Mouse (Mus musculus): ENCODE data around the gene Actn4. TPM values are rescaled to one million over a fixed set of nuclear protein-coding genes. Genes with fewer than 3 reads are reported as not detected.
A peak's percentile ranks its signal among the peaks of the same experiment; 100 is the strongest.

Actn4 gene
- polyA plus RNA-seq, 1 experiment from 2014 or later, result 140 TPM

DNA sequence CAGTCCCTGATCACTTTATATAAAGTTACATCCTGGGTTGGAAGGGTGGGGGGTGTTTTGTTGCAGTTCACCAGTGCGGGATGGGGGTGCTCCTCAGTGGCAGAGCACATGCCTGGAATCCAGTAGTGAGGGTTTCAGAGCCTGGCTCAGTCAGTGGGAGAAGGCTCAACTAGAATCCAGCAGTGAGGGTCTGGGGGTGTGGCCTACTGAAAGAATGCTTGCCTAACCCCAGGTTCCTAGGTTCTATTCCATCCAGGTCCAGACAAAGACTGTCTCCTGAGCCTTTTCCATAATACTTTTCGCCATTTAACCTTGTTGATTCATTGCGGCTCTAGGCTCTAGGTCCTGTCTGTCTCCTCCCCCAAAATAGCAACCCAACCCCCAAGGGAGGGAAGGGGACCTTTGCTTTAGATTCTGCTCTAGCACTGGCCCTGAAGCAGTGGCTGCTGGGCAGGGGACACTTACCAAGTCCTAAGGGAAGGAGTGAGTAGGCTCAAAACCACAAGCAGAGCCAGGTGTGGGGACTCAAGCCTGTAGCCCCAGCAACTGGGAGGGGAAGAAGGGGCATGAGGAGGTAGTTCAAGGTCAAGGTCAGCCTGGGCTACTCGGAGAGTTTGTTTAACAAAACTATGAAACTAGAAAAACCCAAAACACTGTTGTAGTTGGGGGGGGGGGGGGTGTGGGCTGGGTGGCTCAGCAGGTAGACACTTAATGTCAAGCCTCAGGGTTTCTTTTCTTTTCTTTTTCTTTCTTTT is 4.8 kb upstream of the Actn4 start:
- H3K4me2 ChIP-seq, result no peak overlapping the region
- WGBS, result 70% methylated on average over 4 of the region's 4 CpGs
- ATAC-seq (replicated peaks), result no peak

DNA sequence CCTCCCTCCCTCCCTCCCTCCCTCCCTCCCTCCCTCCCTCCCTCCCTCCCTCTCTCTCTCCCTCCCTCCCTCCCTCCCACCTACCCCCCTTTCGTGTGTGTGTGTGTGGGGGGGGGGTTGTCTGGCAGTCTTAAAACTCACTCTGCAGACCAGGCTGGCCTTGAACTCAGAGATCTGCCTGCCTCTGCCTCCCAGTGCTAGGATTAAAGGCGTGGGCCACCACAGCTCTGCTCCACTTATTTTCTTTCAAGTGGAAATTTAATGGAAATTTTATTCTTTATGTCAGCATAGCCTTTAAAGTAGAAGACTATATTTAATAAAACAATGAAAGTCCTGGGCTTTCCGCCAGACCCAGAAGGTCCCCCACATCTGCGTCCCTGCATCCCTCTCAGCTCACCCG is 4.0 kb upstream of the Actn4 start:
- H3K9ac ChIP-seq, result no peak overlapping the region

More for the DNA sequence above, 4.8 kb upstream of the Actn4 start:
- peaks cover 6% of the 10 kb centered on the region; the same call in 1 of the 2 replicates for H3K36me3 ChIP-seq (replicated peaks)
- no peak overlapping the region for H3K27ac ChIP-seq
- no peak overlapping the region for H3K9ac ChIP-seq
- no peak overlapping the region for H3K4me3 ChIP-seq
- H3K27me3 ChIP-seq (replicated peaks), result no peaks in the 10 kb centered on the region
- H3K4me1 ChIP-seq, result peaks cover 6% of the 10 kb centered on the region; the same call in 1 of the 2 replicates
- no peaks in the 10 kb centered on the region for H3K9me3 ChIP-seq

DNA sequence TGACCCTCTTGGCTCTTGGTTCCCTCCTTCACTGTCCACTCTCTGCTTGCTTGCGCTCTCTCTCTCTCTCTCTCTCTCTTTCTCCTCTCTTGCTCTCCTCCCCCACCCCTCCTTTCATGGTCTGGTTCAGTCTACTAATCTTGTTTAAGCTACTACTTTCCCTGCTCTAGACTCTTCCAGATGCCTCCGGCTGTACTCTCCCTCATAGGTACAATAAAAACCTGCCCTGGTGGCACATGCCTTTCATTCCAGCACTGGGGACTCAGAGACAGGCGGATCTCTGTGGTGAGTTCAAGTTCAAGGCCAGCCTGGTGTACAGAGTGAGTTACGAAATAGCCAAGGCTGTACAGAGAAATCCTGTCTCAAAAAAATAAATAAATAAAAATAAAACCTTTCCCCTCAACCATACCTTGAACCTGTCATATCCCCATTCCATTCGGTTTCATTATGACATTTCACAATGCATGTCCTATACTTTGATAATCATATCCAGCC is 3.3 kb upstream of the Actn4 start:
- no peaks in the 10 kb centered on the region for H3K36me3 ChIP-seq (replicated peaks)
- no peaks in the 10 kb centered on the region for H3K27me3 ChIP-seq (replicated peaks)
- ATAC-seq (replicated peaks), result no peak
- WGBS, result 75% methylated on average over 5 of the region's 5 CpGs
- H3K9ac ChIP-seq, result no peak overlapping the region
- no peak overlapping the region for H3K4me3 ChIP-seq
- no peak overlapping the region for H3K27ac ChIP-seq
- H3K4me2 ChIP-seq, result no peak overlapping the region
- H3K4me1 ChIP-seq, result peaks cover 17% of the 10 kb centered on the region
- no peaks in the 10 kb centered on the region for H3K9me3 ChIP-seq

More for the DNA sequence above, 4.0 kb upstream of the Actn4 start:
- H3K4me3 ChIP-seq, result no peak overlapping the region
- no peaks in the 10 kb centered on the region for H3K27me3 ChIP-seq (replicated peaks)
- no peak overlapping the region for H3K4me2 ChIP-seq
- no peaks in the 10 kb centered on the region for H3K9me3 ChIP-seq
- 86% methylated on average over 4 of the region's 5 CpGs for WGBS
- no peak for ATAC-seq (replicated peaks)
- no peak overlapping the region for H3K27ac ChIP-seq
- H3K36me3 ChIP-seq (replicated peaks), result peaks cover 5% of the 10 kb centered on the region; the same call in 1 of the 2 replicates
- peaks cover 9% of the 10 kb centered on the region for H3K4me1 ChIP-seq

DNA sequence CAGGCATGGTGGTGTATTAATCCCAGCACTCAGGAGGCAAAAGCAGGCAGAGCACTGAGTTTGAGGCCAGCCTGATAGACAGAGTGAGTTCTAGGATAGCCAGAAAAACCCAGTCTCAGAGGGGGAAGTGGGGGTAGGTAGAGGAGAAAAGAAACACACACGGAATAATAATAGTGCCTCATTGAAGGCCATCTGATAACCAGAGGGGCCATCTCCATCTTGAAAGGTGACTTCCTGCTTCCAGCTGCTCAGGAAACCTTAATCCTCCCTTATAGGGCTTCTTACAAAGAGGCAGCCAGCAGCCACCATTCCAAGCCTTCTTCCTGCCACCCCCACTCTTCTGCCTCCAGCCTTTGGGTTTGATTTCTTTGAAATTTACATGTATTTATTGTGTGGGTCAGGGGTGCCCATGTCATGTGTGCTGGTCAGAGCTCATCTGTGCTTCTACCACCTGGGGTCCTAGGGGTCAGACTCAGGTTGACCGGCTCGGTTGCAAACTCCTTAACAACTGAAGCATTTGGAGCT is 1.3 kb upstream of the Actn4 start:
- H3K36me3 ChIP-seq (replicated peaks), result no peaks in the 10 kb centered on the region
- 76% methylated on average over 3 of the region's 3 CpGs for WGBS
- no peak for ATAC-seq (replicated peaks)
- H3K27ac ChIP-seq, result 0 out of 2 replicates have a peak overlapping the region, but pooled peaks have one; percentile 85
- H3K9ac ChIP-seq, result no peak overlapping the region
- peaks cover 34% of the 10 kb centered on the region for H3K4me1 ChIP-seq
- H3K27me3 ChIP-seq (replicated peaks), result no peaks in the 10 kb centered on the region
- no peak overlapping the region for H3K4me2 ChIP-seq
- no peaks in the 10 kb centered on the region for H3K9me3 ChIP-seq
- H3K4me3 ChIP-seq, result no peak overlapping the region

DNA sequence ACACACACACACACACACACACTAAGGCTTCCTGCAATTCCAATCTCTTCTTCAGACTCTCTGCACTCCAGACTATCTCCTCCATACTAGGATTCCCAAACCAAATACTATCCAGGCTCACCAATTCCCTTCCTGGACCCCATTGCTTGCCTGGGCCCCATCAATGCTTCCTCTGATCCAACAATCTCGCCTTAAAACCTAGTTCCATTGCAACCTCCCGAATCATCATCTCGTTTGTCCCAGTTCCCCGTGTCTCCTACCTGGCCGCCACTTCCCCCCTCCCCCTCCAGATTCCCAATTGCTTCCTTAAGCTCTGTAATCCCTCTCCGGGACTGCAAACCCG is 585 bp downstream of the Actn4 start:
- ATAC-seq (replicated peaks), result 0 out of 2 replicates have a peak, but pooled peaks have one; percentile 6
- 0% methylated on average over 7 of the region's 7 CpGs for WGBS
- H3K27ac ChIP-seq, result peak overlapping the region; percentile 81
- H3K4me2 ChIP-seq, result peak overlapping the region; percentile 74
- H3K27me3 ChIP-seq (replicated peaks), result no peaks in the 10 kb centered on the region
- no peaks in the 10 kb centered on the region for H3K36me3 ChIP-seq (replicated peaks)
- H3K9me3 ChIP-seq, result no peaks in the 10 kb centered on the region
- peaks cover 38% of the 10 kb centered on the region for H3K4me1 ChIP-seq
- H3K4me3 ChIP-seq, result peak overlapping the region; percentile 73
- H3K9ac ChIP-seq, result peak overlapping the region; percentile 69

DNA sequence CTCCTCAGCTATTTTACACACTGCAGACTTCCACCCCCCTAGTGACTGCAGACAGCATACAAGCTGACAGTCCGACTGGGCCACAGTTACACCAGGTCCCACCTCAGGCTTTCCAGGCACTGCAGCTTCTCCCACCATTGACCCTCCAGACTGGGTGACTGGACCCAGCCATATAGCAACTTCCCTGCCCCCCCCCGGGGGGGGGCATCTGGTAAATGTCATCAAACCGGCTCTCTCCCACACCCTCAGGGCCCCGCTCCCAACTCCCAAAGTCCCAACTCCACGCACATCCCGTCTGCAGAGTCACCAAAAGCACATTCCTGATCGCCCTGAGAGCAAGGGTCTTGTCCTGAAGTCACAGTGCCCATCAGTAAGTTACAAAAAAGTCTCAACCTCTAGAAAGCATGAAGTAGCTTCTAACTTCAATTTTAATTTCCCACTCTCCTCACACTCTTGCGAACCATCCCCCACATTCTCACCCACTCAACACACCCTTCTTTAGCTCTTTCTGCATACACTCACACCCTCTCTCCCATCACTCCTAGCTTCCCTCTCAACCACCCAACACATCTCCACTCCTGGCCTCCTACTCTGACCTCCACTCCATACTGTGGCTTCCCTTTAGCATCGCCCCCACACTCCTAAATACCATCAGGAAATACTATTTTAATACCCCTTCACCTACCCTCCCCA is 1.6 kb downstream of the Actn4 start:
- peak overlapping the region; percentile 74 for H3K4me2 ChIP-seq
- no peak overlapping the region for H3K27ac ChIP-seq
- no peaks in the 10 kb centered on the region for H3K36me3 ChIP-seq (replicated peaks)
- no peaks in the 10 kb centered on the region for H3K9me3 ChIP-seq
- H3K4me1 ChIP-seq, result peaks cover 38% of the 10 kb centered on the region
- WGBS, result 37% methylated on average over 9 of the region's 9 CpGs
- peak overlapping the region; percentile 73 for H3K4me3 ChIP-seq
- ATAC-seq (replicated peaks), result no peak
- H3K9ac ChIP-seq, result peak overlapping the region; percentile 69; the same call in 1 of the 2 replicates
- H3K27me3 ChIP-seq (replicated peaks), result no peaks in the 10 kb centered on the region

DNA sequence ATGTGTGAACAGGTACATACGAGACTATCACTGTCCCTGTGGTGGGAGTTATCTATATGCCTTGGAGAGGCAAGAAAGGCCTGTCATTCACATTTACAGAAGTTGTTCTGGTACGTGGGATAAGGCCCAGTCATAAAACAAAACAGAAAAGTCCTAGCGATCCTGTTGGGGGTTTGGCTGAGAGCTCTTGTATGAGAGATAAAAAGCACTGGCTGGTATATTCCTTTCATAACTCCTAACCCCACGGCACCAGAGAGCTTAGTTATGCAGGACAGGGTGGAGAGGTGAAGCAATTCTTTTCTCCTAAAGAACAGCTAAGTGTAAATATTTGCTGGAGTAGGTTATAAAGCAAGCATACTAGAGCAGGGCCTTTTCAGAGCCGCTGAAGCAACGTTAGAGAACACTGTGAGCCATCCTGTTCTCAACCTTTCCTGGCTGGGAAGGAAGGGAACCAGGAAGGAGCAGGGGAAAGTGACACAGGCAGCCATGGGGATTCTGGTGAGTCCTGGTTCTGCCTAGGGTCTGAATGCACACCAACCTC is 2.6 kb downstream of the Actn4 start:
- Histone ChIP-seq H3K4me3 (0 out of 2 replicates have a peak overlapping the region, but pooled peaks have one; percentile 0), H3K4me2 (peak overlapping the region; percentile 74), H3K4me1 (peaks cover 46% of the 10 kb centered on the region), H3K27ac (no peak overlapping the region), H3K27me3 (replicated peaks) (no peaks in the 10 kb centered on the region), H3K9me3 (no peaks in the 10 kb centered on the region), H3K36me3 (replicated peaks) (no peaks in the 10 kb centered on the region), H3K9ac (peak overlapping the region; percentile 69; the same call in 1 of the 2 replicates)
- 49% methylated on average over 6 of the region's 6 CpGs for WGBS
- ATAC-seq (replicated peaks), result no peak

DNA sequence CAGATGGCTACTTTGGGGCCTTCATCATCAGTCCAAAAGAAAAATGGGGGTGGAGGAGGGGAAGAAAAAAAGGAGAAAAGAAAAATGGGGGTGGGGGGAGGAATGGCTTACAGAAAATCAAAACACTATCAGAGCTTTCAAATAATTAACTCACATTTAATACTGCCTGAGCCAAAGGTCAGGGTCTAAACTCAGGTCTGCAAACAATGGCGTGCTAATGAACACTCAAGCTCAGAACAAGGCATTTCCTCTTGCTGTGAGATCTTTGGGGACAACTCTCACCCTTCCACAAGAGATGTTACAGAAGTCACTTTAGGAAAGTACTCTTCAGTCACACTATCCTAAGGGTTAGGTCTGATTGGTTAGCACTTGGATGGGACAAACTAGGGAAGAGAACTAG is 3.4 kb downstream of the Actn4 start:
- 85% methylated on average over 1 of the region's 1 CpGs for WGBS
- ATAC-seq (replicated peaks), result no peak
- Histone ChIP-seq H3K36me3 (replicated peaks) (no peaks in the 10 kb centered on the region), H3K4me1 (peaks cover 51% of the 10 kb centered on the region), H3K4me3 (no peak overlapping the region), H3K27ac (no peak overlapping the region), H3K9me3 (no peaks in the 10 kb centered on the region), H3K27me3 (replicated peaks) (no peaks in the 10 kb centered on the region), H3K9ac (no peak overlapping the region), H3K4me2 (0 out of 2 replicates have a peak overlapping the region, but pooled peaks have one; percentile 7)

DNA sequence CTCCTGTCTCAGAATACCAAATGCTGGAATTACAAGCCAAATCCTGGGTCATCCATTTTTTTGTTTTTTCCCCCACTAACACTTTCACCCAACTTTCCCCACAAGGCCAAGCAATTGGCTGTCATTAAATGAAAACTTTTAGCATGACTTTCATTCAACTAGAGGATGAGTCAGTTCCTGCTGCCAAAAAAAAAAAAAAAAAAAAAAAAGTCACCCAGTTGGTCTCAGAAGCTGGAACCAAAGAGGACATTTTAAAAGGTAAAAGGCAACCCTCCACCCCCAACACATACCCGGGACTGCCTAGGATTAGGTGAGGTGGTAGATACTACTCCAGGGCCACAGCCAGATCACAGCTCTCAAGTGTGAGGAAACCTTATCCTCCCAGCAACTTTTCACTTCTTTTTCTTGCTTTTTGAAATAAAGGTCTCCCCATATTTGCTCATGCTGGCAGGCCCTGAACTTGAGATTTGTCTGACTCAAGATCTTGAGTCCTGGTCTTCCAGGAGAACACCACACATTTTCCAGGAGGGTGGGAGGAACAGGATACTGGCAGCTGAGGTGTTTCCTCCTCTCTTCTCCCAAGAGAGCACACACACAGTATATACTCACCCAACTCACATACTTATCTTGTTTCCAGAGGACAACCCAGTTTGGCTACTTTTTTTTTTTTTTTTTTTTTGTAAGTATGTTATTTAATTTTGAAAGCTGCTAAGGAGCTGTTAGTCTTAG is 4.0 kb downstream of the Actn4 start:
- no peak overlapping the region for H3K4me3 ChIP-seq
- H3K4me2 ChIP-seq, result no peak overlapping the region
- 74% methylated on average over 1 of the region's 1 CpGs for WGBS
- no peaks in the 10 kb centered on the region for H3K36me3 ChIP-seq (replicated peaks)
- no peak overlapping the region for H3K27ac ChIP-seq
- H3K27me3 ChIP-seq (replicated peaks), result no peaks in the 10 kb centered on the region
- no peaks in the 10 kb centered on the region for H3K9me3 ChIP-seq
- H3K9ac ChIP-seq, result no peak overlapping the region
- H3K4me1 ChIP-seq, result peaks cover 56% of the 10 kb centered on the region
- ATAC-seq (replicated peaks), result no peak

DNA sequence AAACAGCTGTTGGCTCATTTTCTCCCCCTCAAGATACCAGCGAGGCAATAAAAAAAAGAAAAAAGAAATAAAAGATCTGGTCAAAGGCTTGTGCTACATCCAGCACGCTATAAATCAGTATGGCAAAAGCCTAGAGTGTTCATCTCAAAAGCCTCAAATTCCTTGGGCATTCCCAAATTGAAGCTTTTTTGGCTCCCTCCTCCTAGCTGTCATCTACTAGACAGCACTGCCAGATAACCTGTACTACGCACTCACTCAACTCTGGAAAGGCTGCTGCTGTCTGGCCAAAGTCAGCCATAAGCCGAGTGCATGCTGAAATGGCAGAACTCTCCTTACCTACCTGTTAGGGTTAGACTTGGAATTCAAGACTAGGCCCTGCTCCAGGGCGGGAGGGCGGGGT is 4.9 kb downstream of the Actn4 start:
- H3K4me3 ChIP-seq, result no peak overlapping the region

DNA sequence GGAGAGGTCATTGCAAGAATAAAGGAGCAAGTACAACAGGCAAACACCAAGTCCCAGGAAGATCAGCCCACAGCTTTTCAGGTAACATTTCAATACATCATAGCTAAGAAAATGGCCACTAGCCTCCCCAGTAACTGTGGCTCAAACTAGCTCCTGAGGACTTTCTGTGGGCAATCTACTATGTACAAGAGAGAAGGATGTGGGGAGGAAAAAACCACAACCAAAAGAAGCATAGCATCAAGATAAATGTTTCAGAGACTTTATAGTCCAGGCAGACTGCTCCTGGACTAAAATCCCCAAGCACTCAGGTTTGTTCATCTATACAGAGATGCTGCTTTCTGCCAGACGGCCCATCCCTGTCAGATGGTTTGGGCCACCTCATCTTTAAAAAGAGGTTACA is 5.9 kb downstream of the Actn4 start:
- no peaks in the 10 kb centered on the region for H3K9me3 ChIP-seq
- WGBS, result 83% methylated on average over 1 of the region's 1 CpGs
- no peaks in the 10 kb centered on the region for H3K27me3 ChIP-seq (replicated peaks)
- H3K36me3 ChIP-seq (replicated peaks), result no peaks in the 10 kb centered on the region
- H3K27ac ChIP-seq, result no peak overlapping the region
- H3K4me3 ChIP-seq, result no peak overlapping the region
- H3K9ac ChIP-seq, result no peak overlapping the region
- no peak overlapping the region for H3K4me2 ChIP-seq
- peaks cover 48% of the 10 kb centered on the region for H3K4me1 ChIP-seq
- ATAC-seq (replicated peaks), result no peak

More for the DNA sequence above, 4.9 kb downstream of the Actn4 start:
- Histone ChIP-seq H3K9ac (no peak overlapping the region), H3K9me3 (no peaks in the 10 kb centered on the region), H3K4me1 (peaks cover 50% of the 10 kb centered on the region), H3K4me2 (no peak overlapping the region), H3K27ac (no peak overlapping the region), H3K36me3 (replicated peaks) (no peaks in the 10 kb centered on the region), H3K27me3 (replicated peaks) (no peaks in the 10 kb centered on the region)
- no peak for ATAC-seq (replicated peaks)
- 86% methylated on average over 6 of the region's 6 CpGs for WGBS
